ENCODE assay signal across 38 mouse cellular contexts in the genomic region with DNA sequence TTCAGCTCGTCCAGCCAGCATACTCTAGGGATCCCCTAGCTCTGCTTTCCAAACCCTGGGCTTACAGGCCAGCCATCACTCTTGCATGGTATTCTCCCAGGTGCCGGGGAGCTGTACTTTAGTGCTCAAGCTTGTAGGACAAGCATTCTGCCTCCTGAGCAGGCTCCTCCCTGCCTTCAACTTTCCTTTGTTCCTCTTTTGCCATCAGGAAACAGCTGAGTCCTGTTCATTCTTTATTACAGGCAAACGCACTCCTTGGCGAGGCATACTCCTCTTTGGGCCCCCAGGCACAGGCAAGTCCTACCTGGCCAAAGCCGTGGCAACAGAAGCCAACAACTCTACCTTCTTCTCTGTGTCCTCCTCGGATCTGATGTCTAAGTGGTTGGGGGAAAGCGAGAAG. TPM values are rescaled to one million over a fixed set of nuclear protein-coding genes. Genes with fewer than 3 reads are reported as not detected.
"Had no signal": no experiment of that assay in that cellular context is flagged by ENCODE, and none has a peak within 500 bp of the region (broad histone marks: within the 10 kb centered on the region; RNA-seq: fewer than 3 reads in every experiment).

No protein-coding gene starts in this region.

- H3K4me3 ChIP-seq: gastrocnemius, adult 2 months; heart, adult 2 months; heart, embryonic 13.5 days; heart, embryonic 15.5 days; hindbrain, embryonic 13.5 days; hindbrain, embryonic 15.5 days; intestine, embryonic 15.5 days; limb, embryonic 10.5 days; limb, embryonic 12.5 days; liver, embryonic 13.5 days; liver, embryonic 15.5 days had no signal

- H3K27me3 ChIP-seq: heart, embryonic 13.5 days; heart, embryonic 15.5 days; hindbrain, embryonic 13.5 days; hindbrain, embryonic 15.5 days; intestine, embryonic 15.5 days; limb, embryonic 12.5 days; liver, embryonic 13.5 days; liver, embryonic 15.5 days had no signal

- H3K9me3 ChIP-seq: heart, embryonic 13.5 days; heart, embryonic 15.5 days; hindbrain, embryonic 13.5 days; hindbrain, embryonic 15.5 days; intestine, embryonic 15.5 days; limb, embryonic 10.5 days; limb, embryonic 12.5 days; liver, embryonic 13.5 days; liver, embryonic 15.5 days had no signal

- ATAC-seq: hindbrain, postnatal 0 days; intestine, embryonic 15.5 days; intestine, postnatal 0 days had no signal

- H3K9ac ChIP-seq: heart, embryonic 13.5 days; heart, embryonic 15.5 days; hindbrain, embryonic 13.5 days; hindbrain, embryonic 15.5 days; intestine, embryonic 15.5 days; limb, embryonic 12.5 days; liver, embryonic 13.5 days; liver, embryonic 15.5 days had no signal

- H3K27ac ChIP-seq: gastrocnemius, adult 2 months; heart, adult 2 months; heart, embryonic 13.5 days; heart, embryonic 15.5 days; hindbrain, embryonic 13.5 days; hindbrain, embryonic 15.5 days; hindbrain, postnatal 0 days; intestine, embryonic 15.5 days; limb, embryonic 10.5 days; limb, embryonic 12.5 days; liver, embryonic 13.5 days; liver, embryonic 15.5 days had no signal

- H3K4me1 ChIP-seq: heart, embryonic 13.5 days; hindbrain, embryonic 13.5 days; hindbrain, embryonic 15.5 days; intestine, embryonic 15.5 days; limb, embryonic 10.5 days; limb, embryonic 12.5 days; liver, embryonic 15.5 days had no signal

- DNase-seq: gastrocnemius, adult 2 months; gastrocnemius, postnatal 10 days; gastrocnemius, postnatal 25 days; heart, adult 11 months; heart, adult 2 months; heart, postnatal 14 days; heart, postnatal 36 days; kidney, adult 18-20 months; kidney, adult 8-10 months; kidney, postnatal 10 days; kidney, postnatal 25 days; kidney, postnatal 4 days; layer of hippocampus, adult 9-11 months; layer of hippocampus, postnatal 36 days; liver; liver, embryonic 13.5 days had no signal

RNA-seq across cellular contexts. Expression of a gene that starts 24.8 kb away (rescaled TPM):
- total RNA-seq: gastrocnemius, adult 2 months; gastrocnemius, postnatal 10 days; gastrocnemius, postnatal 25 days; gastrocnemius, postnatal 4 days; heart, adult 2 months; heart, postnatal 14 days; heart, postnatal 36 days; hindbrain, postnatal 0 days; layer of hippocampus, adult 8-10 months; layer of hippocampus, postnatal 14 days; layer of hippocampus, postnatal 36 days; left cerebral cortex, adult 18-20 months; left cerebral cortex, adult 8-10 months; left cerebral cortex, postnatal 14 days; left cerebral cortex, postnatal 36 days had no signal
- polyA plus RNA-seq: frontal cortex, adult 2 months; heart, adult 2 months; heart, embryonic 11.5 days; heart, embryonic 13.5 days; heart, embryonic 15.5 days; heart, postnatal 0 days; hindbrain, embryonic 11.5 days; hindbrain, embryonic 13.5 days; hindbrain, embryonic 15.5 days; hindbrain, postnatal 0 days; limb, embryonic 12.5 days; limb, embryonic 14.5 days had no signal
